Mouse (Mus musculus) embryonic facial prominence, embryonic 15.5 days (tissue): ENCODE data around the gene Cp. TPM values are rescaled to one million over a fixed set of nuclear protein-coding genes. Genes with fewer than 3 reads are reported as not detected.
"Not testable (repeated sequence)": the region's sequence is repeated elsewhere in the genome, so short reads cannot be mapped to it uniquely, and the experiment has no call there.

ENCODE experiments used
- ATAC-seq: fragments of 200-750 bp; cut with Nextera tagmentation; 2 replicates; pipeline ENCODE4 v1.8.0; 2017; ENCODE audit warnings: low read depth, moderate TSS enrichment; ENCODE audit not compliant: insufficient number of reproducible peaks, low FRiP score, low TSS enrichment
- H3K27ac ChIP-seq: fragments of 300-500 bp; sonication (generic); replicated peaks from 2 replicates; pipeline ENCODE4 v1.5.1; 2015; ENCODE audit warnings: mild to moderate bottlenecking, inconsistent platforms
- H3K27me3 ChIP-seq: fragments of 300-500 bp; sonication (generic); 2 replicates; pipeline ENCODE4 v1.6.1; 2015; ENCODE audit warnings: inconsistent platforms
- H3K36me3 ChIP-seq: fragments of 300-500 bp; sonication (generic); 2 replicates; pipeline ENCODE4 v1.6.1; 2015; ENCODE audit warnings: mild to moderate bottlenecking, inconsistent platforms
- H3K4me1 ChIP-seq: fragments of 300-500 bp; sonication (generic); 2 replicates; pipeline ENCODE4 v1.6.1; 2015; ENCODE audit warnings: inconsistent platforms
- H3K4me2 ChIP-seq: fragments of 300-500 bp; sonication (generic); replicated peaks from 2 replicates; pipeline ENCODE4 v1.6.1; 2015; ENCODE audit warnings: mild to moderate bottlenecking, inconsistent platforms
- H3K4me3 ChIP-seq: fragments of 300-500 bp; sonication (generic); replicated peaks from 2 replicates; pipeline ENCODE4 v1.5.1; 2015; ENCODE audit warnings: mild to moderate bottlenecking, inconsistent platforms
- H3K9ac ChIP-seq: fragments of 300-500 bp; sonication (generic); 2 replicates; pipeline ENCODE4 v1.6.1; 2015; ENCODE audit warnings: inconsistent platforms
- H3K9me3 ChIP-seq: fragments of 300-500 bp; sonication (generic); replicated peaks from 2 replicates; pipeline ENCODE4 v1.6.1; 2016; ENCODE audit warnings: inconsistent platforms
- WGBS: fragments of 180-500 bp; shearing (Covaris S2); methylation state at CpG from one replicate; pipeline ENCODE4 v1.1.7; 2015; 5-methylcytosine and 5-hydroxymethylcytosine counted together
- polyA plus RNA-seq: library from polyadenylated mRNA; unstranded; fragments of >200 nt; fragmentation: Nextera tagmentation; extraction: Ambion mirVana; gene quantifications from 2 replicates; pipeline ENCODE4 v1.2.1, GENCODE M21; 2015

Cp gene
- polyA plus RNA-seq, result 3.6 and 4.7 TPM in 2 replicates

DNA sequence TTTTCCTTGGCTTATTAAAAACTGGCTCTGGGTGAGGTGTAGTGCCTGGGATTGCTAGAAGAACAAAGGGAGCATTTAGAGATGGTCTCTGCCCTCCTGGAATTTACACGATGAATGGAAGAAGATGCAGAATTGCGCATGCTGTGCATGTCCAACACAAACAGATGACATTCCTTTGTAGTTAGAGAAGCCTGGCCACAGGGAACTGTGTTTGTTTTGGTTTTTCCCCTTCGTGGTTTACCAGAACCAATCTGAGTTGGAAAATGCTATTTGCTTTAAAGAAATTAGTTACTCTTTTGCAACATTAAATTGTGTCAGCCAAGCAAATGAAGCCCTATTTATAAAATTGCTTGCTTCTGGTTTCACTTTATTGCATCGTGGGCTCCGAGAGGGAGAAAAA is at the start of gene Cp:
Gene Cp, plus strand, starts transcription at position 170 of the 400 bp plus-strand sequence.
- no peaks in the 10 kb centered on the region for H3K36me3 ChIP-seq
- peaks cover 4% of the 10 kb centered on the region; the same call in 1 of the 2 replicates for H3K4me1 ChIP-seq
- peak within 1 kb of the TSS; percentile 29 for H3K4me2 ChIP-seq
- 0 out of 2 replicates have a peak within 1 kb of the TSS, but pooled peaks have one; percentile 22 for H3K27ac ChIP-seq
- H3K9me3 ChIP-seq, result no peaks in the 10 kb centered on the region
- peak within 1 kb of the TSS; percentile 2; the same call in 1 of the 2 replicates for H3K4me3 ChIP-seq
- H3K9ac ChIP-seq, result no peak within 1 kb of the TSS
- no peaks in the 10 kb centered on the region for H3K27me3 ChIP-seq
- ATAC-seq, result 0 out of 2 replicates have a peak, but pooled peaks have one; percentile 51
- 13% methylated on average over 5 of the region's 5 CpGs for WGBS

DNA sequence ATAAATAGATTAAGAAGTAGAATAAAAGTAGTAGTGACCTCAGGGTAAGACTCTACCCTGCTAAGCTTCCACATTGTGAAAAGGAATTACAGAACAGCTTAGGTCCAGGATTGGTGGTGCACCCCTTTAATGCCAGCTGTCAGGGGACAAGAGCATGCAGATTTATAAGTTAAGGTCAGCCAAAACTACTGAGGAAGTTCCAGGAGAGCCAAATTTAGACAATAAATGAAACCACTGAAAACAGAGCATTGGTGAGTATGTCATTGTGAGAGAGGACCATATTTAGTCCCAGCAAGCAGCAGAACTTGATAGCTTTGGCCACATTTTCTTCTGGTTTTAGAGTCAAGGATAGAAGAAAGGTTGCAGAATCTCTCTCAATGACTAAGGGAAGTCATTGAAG is 8.3 kb upstream of the Cp start:
- H3K36me3 ChIP-seq, result no peaks in the 10 kb centered on the region
- no peak for ATAC-seq

DNA sequence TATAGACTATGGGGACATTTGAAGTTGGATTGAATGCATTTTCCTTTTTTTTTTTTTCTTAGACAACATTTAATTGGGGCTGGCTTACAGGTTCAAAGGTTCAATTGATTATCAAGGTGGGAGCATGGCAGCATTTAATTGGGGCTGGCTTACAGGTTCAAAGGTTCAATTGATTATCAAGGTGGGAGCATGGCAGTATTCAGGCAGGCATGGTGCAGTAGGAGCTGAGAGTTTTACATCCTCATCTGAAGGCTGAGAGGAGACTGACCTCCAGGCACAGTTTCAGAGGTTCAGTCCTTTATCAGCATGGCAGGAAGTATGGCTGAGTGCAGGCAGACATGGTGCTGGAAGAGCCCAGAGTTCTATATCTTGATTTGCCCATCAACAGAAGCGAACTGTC is 7.5 kb upstream of the Cp start:
- H3K9ac ChIP-seq, H3K27ac ChIP-seq, H3K4me2 ChIP-seq, H3K36me3 ChIP-seq, H3K4me3 ChIP-seq, H3K9me3 ChIP-seq, H3K27me3 ChIP-seq, ATAC-seq, H3K4me1 ChIP-seq: not testable (repeated sequence)
- WGBS, result 83% methylated on average over 1 of the region's 1 CpGs

More for the DNA sequence above, 8.3 kb upstream of the Cp start:
- no peak overlapping the region for H3K4me3 ChIP-seq
- no peak overlapping the region for H3K9ac ChIP-seq
- H3K27me3 ChIP-seq, result no peaks in the 10 kb centered on the region
- H3K4me1 ChIP-seq, result no peaks in the 10 kb centered on the region
- H3K4me2 ChIP-seq, result no peak overlapping the region
- H3K27ac ChIP-seq, result no peak overlapping the region
- H3K9me3 ChIP-seq, result no peaks in the 10 kb centered on the region

DNA sequence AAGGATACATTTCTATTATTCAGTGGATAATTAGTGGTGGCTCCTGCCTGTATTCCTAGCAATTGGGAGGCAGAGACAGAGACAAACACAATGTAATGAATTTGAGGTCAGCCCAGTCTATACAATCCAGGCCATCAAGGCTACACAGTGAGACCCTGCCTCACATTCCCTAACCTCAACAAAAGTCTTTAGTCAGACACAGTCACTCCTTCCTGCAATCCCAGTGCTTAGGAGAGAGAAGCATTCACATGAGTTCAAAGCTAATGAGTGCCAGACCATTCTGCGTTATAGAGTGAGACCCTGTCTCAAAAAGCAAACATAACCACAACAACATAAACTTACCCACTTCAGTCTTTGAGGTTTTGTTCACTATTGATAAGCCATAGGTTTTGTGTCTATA is 3.4 kb upstream of the Cp start:
- no peak for ATAC-seq
- Histone ChIP-seq H3K4me3 (no peak overlapping the region), H3K4me1 (peaks cover 4% of the 10 kb centered on the region; the same call in 1 of the 2 replicates), H3K4me2 (no peak overlapping the region), H3K27ac (no peak overlapping the region), H3K36me3 (no peaks in the 10 kb centered on the region), H3K9ac (no peak overlapping the region), H3K9me3 (no peaks in the 10 kb centered on the region), H3K27me3 (no peaks in the 10 kb centered on the region)
- WGBS, result 37% methylated on average over 1 of the region's 1 CpGs

DNA sequence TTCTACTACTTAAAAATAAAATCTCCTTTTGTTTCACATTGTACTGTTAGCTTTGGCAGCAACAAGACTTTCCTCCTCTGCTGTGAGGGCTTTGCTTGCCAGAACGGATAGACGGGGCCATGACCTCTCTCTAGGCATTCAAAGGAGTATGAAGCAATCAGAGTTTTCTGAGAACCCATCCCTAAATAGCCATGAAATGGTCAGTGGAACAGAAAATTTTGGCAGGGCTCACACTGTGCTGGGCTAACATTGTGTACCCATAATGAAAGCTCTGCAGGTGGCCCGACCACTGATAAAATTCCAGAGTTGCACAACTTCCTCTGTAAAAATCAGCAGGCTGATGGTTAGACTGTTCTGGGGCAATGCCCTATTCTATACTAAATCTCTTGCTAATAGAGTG is 3.0 kb upstream of the Cp start:
- 28% methylated on average over 3 of the region's 3 CpGs for WGBS
- no peaks in the 10 kb centered on the region for H3K9me3 ChIP-seq
- ATAC-seq, result peak; percentile 73; the same call in 1 of the 2 replicates
- no peak overlapping the region for H3K9ac ChIP-seq
- no peak overlapping the region for H3K4me2 ChIP-seq
- no peaks in the 10 kb centered on the region for H3K27me3 ChIP-seq
- peaks cover 4% of the 10 kb centered on the region; the same call in 1 of the 2 replicates for H3K4me1 ChIP-seq
- no peak overlapping the region for H3K27ac ChIP-seq
- no peak overlapping the region for H3K4me3 ChIP-seq
- H3K36me3 ChIP-seq, result no peaks in the 10 kb centered on the region

DNA sequence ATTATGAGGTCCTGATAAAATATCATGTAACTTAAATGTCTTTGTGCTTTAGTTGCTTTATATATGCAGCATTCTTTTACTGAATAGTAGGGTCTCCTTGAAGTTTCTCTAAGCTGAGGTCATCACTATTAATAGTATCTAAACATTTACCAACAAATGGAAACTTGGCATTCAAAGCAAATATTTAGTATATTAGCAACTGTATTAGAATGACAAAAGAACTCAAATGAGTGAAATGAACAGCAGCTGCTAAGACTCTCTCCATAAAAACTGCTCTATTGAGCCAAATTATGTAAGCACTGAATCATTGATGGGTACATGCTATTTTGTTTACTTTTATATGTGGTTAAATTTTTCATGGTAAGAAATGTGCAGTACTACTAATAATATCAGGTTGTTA is 1.2 kb downstream of the Cp start:
- no peak for ATAC-seq
- no peaks in the 10 kb centered on the region for H3K27me3 ChIP-seq
- H3K4me1 ChIP-seq, result peaks cover 4% of the 10 kb centered on the region; the same call in 1 of the 2 replicates
- H3K36me3 ChIP-seq, result no peaks in the 10 kb centered on the region
- H3K9ac ChIP-seq, result no peak overlapping the region
- no peaks in the 10 kb centered on the region for H3K9me3 ChIP-seq
- H3K4me2 ChIP-seq, result no peak overlapping the region
- H3K27ac ChIP-seq, result no peak overlapping the region
- no peak overlapping the region for H3K4me3 ChIP-seq

DNA sequence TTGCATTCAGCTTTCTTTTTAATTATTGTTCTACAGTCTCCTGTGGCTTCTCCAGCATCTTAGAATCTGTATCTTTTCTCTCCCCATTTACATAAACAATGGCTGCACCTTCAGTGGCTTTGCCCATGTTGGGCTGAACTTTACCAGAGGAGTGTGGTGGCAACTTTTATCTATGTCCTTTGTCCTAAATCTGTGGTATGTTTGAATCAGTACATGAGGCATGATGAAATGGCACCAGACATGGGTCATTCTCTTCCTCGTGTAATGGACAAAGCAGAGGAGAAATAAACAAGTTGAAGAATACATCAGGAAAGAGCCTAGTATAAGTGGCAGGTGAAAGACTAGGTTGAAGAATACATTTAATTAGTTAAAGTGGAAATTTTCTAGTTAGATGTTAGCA is 2.1 kb downstream of the Cp start:
- Histone ChIP-seq H3K27me3 (no peaks in the 10 kb centered on the region), H3K36me3 (no peaks in the 10 kb centered on the region), H3K9me3 (no peaks in the 10 kb centered on the region), H3K4me1 (peaks cover 4% of the 10 kb centered on the region; the same call in 1 of the 2 replicates), H3K9ac (no peak overlapping the region), H3K4me2 (no peak overlapping the region), H3K4me3 (no peak overlapping the region), H3K27ac (no peak overlapping the region)
- WGBS, result 85% methylated on average over 1 of the region's 1 CpGs
- no peak for ATAC-seq

DNA sequence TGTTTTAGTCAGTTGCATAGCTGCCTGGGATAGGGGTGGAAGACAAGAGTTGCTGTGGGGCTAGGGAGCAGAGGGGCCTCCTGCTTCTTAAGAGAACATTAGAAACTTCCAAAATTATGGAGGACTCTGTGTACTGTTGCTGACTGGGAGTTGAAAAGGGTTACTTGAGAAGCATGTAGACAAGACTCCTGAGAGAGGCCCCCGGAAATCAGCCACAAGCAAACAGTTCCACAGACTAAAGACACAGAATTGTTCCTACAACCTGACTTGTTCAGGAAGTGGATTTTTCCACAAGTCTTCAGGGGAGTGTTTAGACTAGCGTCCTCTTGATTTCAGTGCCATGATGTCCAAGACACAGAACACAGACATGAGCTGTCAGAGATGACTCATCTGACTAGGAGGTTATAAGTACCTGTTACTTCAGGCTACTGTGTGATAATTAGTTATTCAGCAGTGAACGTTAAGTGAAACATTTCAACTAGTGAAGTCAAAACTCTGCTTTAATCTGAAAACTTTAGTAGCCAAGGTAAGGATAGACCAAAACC is 3.8 kb downstream of the Cp start:
- H3K27ac ChIP-seq, result peak overlapping the region; percentile 8; the same call in 1 of the 2 replicates

DNA sequence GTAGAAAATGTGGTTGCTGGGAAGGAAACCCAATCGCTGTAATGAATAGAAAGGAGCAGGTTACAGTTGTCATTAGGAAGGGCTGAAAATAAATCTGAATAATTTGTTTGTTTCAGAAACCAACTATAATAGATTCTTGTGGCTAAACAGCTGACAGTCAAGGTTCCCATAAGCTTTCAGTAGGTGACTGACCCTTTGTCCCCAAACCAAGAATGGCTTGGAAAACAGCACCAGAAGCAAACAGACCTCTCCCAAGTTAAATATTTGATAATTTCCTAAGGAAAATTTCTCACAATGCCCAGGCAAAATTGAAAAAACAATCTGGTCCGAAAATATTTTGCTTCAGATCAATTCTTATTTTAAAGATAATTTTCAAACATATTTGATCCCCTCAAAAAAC is 4.5 kb downstream of the Cp start:
- Histone ChIP-seq H3K4me2 (no peak overlapping the region), H3K9ac (no peak overlapping the region), H3K4me1 (no peaks in the 10 kb centered on the region), H3K27ac (no peak overlapping the region), H3K36me3 (no peaks in the 10 kb centered on the region), H3K9me3 (no peaks in the 10 kb centered on the region), H3K27me3 (no peaks in the 10 kb centered on the region), H3K4me3 (no peak overlapping the region)
- no peak for ATAC-seq
- WGBS, result 87% methylated on average over 2 of the region's 2 CpGs

More for the DNA sequence above, 3.8 kb downstream of the Cp start:
- Histone ChIP-seq H3K9me3 (no peaks in the 10 kb centered on the region), H3K4me3 (no peak overlapping the region), H3K4me1 (no peaks in the 10 kb centered on the region), H3K36me3 (no peaks in the 10 kb centered on the region), H3K4me2 (no peak overlapping the region), H3K27me3 (no peaks in the 10 kb centered on the region), H3K9ac (no peak overlapping the region)
- 47% methylated on average over 3 of the region's 3 CpGs for WGBS
- ATAC-seq, result no peak

DNA sequence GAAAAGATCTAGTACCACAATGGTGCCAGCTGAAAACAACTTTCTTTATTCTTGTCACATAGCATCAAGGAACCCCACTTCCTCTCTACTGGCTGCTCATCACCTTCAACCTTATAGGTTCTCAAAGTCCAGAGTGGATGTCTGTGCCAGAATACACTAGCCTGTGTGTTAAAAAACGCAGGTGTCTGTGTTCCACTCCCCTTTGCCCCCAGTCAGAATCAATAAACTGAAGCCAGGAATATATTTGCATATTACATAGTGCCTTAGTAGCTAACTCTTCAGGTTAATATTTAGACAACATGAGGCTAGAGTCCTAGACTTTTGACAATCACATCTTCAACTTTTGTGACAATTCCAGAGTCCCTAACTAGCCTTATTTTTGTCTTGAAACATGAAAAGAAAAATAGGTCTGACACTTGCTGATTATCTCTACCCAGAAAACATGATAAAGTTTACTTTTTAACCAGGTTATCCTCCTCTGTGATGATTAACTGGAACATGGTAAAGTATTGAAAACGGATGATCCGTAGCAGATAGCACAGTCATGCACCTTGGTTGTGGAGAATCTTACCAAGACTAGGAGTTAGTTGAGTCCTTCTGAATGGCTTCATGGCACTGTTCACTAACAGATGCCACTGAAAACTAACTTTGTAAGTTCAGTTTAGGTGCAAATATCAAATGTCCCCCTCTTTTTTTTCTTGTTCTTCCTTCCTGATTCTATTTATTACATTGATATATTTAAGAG is 6.1 kb downstream of the Cp start:
- Histone ChIP-seq H3K9ac (no peak overlapping the region), H3K36me3 (no peaks in the 10 kb centered on the region), H3K27ac (no peak overlapping the region), H3K27me3 (no peaks in the 10 kb centered on the region), H3K4me3 (no peak overlapping the region), H3K4me2 (no peak overlapping the region), H3K4me1 (no peaks in the 10 kb centered on the region), H3K9me3 (no peaks in the 10 kb centered on the region)
- no peak for ATAC-seq
- 83% methylated on average over 3 of the region's 3 CpGs for WGBS

DNA sequence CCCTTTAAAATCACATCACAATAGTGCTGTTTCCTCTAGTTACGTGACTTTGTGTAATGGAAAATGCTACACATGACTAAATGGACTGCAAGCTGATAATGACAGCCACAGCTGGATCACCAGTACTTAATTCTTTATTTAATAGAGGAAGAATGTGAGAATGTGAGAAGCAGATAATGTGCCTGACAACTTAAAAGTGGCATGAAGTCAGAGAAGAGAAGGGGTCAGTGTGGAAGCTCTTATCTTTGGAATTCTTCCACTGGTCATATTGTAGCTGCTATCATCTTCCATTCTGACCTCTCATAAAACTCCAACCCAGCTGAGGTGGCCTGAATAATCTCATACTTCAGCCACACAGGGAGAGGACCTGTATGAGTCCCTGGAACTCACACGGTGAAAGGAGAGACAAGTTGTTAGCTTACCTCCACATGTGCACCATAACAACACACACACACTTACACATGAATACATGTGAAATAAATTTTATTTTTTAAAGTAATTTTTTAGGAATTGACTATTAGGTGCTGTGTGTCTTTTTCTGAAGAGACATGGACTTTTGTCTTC is 7.9 kb downstream of the Cp start:
- Histone ChIP-seq H3K9ac (no peak overlapping the region), H3K9me3 (no peaks in the 10 kb centered on the region), H3K27ac (no peak overlapping the region), H3K36me3 (no peaks in the 10 kb centered on the region), H3K4me3 (no peak overlapping the region), H3K4me2 (no peak overlapping the region), H3K27me3 (no peaks in the 10 kb centered on the region), H3K4me1 (no peaks in the 10 kb centered on the region)
- ATAC-seq, result no peak
- WGBS, result 77% methylated on average over 2 of the region's 2 CpGs
